Mouse (Mus musculus): ENCODE measurements at regions not wholly inside any gene's neighbourhood (a gene's known extent, or its start where the extent isn't known, plus 50 kb on each side); places are given as distances from the start of the nearest gene placed in this dataset.

GRCm38 (mm10) chr1:41390102-41390884 lies 584.9 kb downstream of the Tmem182 start:
- no peak for TF ChIP-seq CTCF (IDR thresholded peaks at IDR 0.05; ENCODE audit: low read depth)
- TF ChIP-seq EP300 (IDR thresholded peaks at IDR 0.05; ENCODE audit: low read depth), result no peak
